Mouse (Mus musculus) MEL (cell line): Measurements from ENCODE around the gene Ncoa6. TPM values are rescaled to one million over a fixed set of nuclear protein-coding genes. Genes with fewer than 3 reads are reported as not detected.
A peak's percentile ranks its signal among the peaks of the same experiment; 100 is the strongest.

Experiments
- DNase-seq: peaks from one replicate; pipeline ENCODE4 v3.0.0; 2011; ENCODE audit warnings: low read depth, low spot score
- H3K27ac ChIP-seq: 2 replicates; pipeline ENCODE4 v1.5.1; 2012; ENCODE audit warnings: low read depth, mild to moderate bottlenecking, control low read depth, low read length, moderate library complexity; ENCODE audit not compliant: control insufficient read depth
- H3K27me3 ChIP-seq, 2 experiments: fragments of 150-350 bp in 1 of 2; sonication (generic) in 1 of 2; 2 replicates each; pipeline ENCODE4 v1.6.1; 2012; ENCODE audit warnings: low read length in 2 of 2, mild to moderate bottlenecking in 2 of 2, improper control_type of control experiment in 1 of 2, moderate library complexity in 1 of 2; ENCODE audit not compliant: insufficient read depth in 2 of 2, control insufficient read depth in 1 of 2
- H3K36me3 ChIP-seq, 2 experiments: 2 replicates each; pipeline ENCODE4 v1.6.1; 2012 to 2014; ENCODE audit warnings: low read length in 2 of 2, improper control_type of control experiment in 1 of 2, inconsistent platforms in 1 of 2, mild to moderate bottlenecking in 1 of 2; ENCODE audit not compliant: insufficient read depth in 2 of 2, control insufficient read depth in 1 of 2
- H3K4me1 ChIP-seq, 2 experiments: fragments of 150-350 bp in 1 of 2; sonication (generic) in 1 of 2; 2 replicates each; pipeline ENCODE4 v1.6.1; 2012; ENCODE audit warnings: low read length in 2 of 2, improper control_type of control experiment in 1 of 2, mild to moderate bottlenecking in 1 of 2; ENCODE audit not compliant: insufficient read depth in 2 of 2, control insufficient read depth in 1 of 2
- H3K4me3 ChIP-seq, 2 experiments: fragments of 150-350 bp in 1 of 2; sonication (generic) in 1 of 2; 2 replicates each; pipeline ENCODE4 v1.5.1; 2012; ENCODE audit warnings: low read depth in 2 of 2, low read length in 2 of 2, mild to moderate bottlenecking in 2 of 2, moderate library complexity in 2 of 2, control low read depth in 1 of 2, improper control_type of control experiment in 1 of 2; ENCODE audit not compliant: control insufficient read depth in 1 of 2, insufficient read depth in 1 of 2
- H3K79me2 ChIP-seq: 2 replicates; pipeline ENCODE4 v1.6.1; 2012; ENCODE audit warnings: mild to moderate bottlenecking, low read length, moderate library complexity; ENCODE audit not compliant: control insufficient read depth, poor library complexity, insufficient read depth
- H3K9ac ChIP-seq: 2 replicates; pipeline ENCODE4 v1.6.1; 2012; ENCODE audit warnings: low read depth, mild to moderate bottlenecking, control low read depth, low read length, moderate library complexity; ENCODE audit not compliant: control insufficient read depth, poor library complexity, severe bottlenecking
- H3K9me3 ChIP-seq: fragments of 150-350 bp; sonication (generic); replicated peaks from 2 replicates; pipeline ENCODE4 v1.6.1; 2012; ENCODE audit warnings: mild to moderate bottlenecking, low read length, improper control_type of control experiment, moderate library complexity; ENCODE audit not compliant: insufficient read depth
- CHD1 ChIP-seq: IDR thresholded peaks from 2 replicates; pipeline ENCODE4 v1.6.1; 2012; ENCODE audit warnings: low read depth, mild to moderate bottlenecking, inconsistent platforms, low read length, improper control_type of control experiment
- CTCF ChIP-seq, 3 experiments: IDR thresholded peaks in 2 of 3; conservative IDR thresholded peaks in 1 of 3; 2 replicates each; pipeline ENCODE4 v1.5.1; 2011 to 2012; ENCODE audit warnings: low read length in 3 of 3, low read depth in 2 of 3, mild to moderate bottlenecking in 2 of 3, improper control_type of control experiment in 1 of 3, inconsistent platforms in 1 of 3, mixed read lengths in 1 of 3, moderate library complexity in 1 of 3; ENCODE audit not compliant: control insufficient read depth in 1 of 3, insufficient read depth in 1 of 3, poor library complexity in 1 of 3, severe bottlenecking in 1 of 3
- E2F4 ChIP-seq: IDR thresholded peaks from 2 replicates; pipeline ENCODE4 v1.6.1; 2011; ENCODE audit warnings: low read depth, low read length, improper control_type of control experiment, borderline replicate concordance
- ELF1 ChIP-seq: IDR thresholded peaks from 2 replicates; pipeline ENCODE4 v1.6.1; 2014; ENCODE audit warnings: low read depth, mild to moderate bottlenecking, inconsistent platforms, low read length, improper control_type of control experiment, moderate library complexity
- ETS1 ChIP-seq: IDR thresholded peaks from 2 replicates; pipeline ENCODE4 v1.6.1; 2012; ENCODE audit warnings: low read depth, mild to moderate bottlenecking, inconsistent platforms, low read length, improper control_type of control experiment, moderate library complexity
- GATA1 ChIP-seq: IDR thresholded peaks from 2 replicates; pipeline ENCODE4 v1.6.1; 2011; ENCODE audit warnings: low read depth, low read length, improper control_type of control experiment
- HCFC1 ChIP-seq: IDR thresholded peaks from 2 replicates; pipeline ENCODE4 v1.6.1; 2012; ENCODE audit warnings: low read depth, mild to moderate bottlenecking, inconsistent platforms, low read length, improper control_type of control experiment, moderate library complexity
- KAT2A ChIP-seq: conservative IDR thresholded peaks from 2 replicates; pipeline ENCODE4 v1.6.1; 2012; ENCODE audit warnings: low read depth, low read length, improper control_type of control experiment, inconsistent platforms
- MAX ChIP-seq: IDR thresholded peaks from 2 replicates; pipeline ENCODE4 v1.6.1; 2011; ENCODE audit warnings: low read length, improper control_type of control experiment
- MXI1 ChIP-seq: IDR thresholded peaks from 2 replicates; pipeline ENCODE4 v1.6.1; 2011; ENCODE audit warnings: mild to moderate bottlenecking, low read depth, low read length, improper control_type of control experiment
- MYC ChIP-seq: IDR thresholded peaks from 2 replicates; pipeline ENCODE4 v1.6.1; 2011; ENCODE audit warnings: low read depth, mild to moderate bottlenecking, low read length, improper control_type of control experiment, moderate library complexity
- NELFE ChIP-seq: IDR thresholded peaks from 2 replicates; pipeline ENCODE4 v1.6.1; 2011; ENCODE audit warnings: low read depth, low read length, improper control_type of control experiment
- NRF1 ChIP-seq: IDR thresholded peaks from 2 replicates; pipeline ENCODE4 v1.6.1; 2014; ENCODE audit warnings: low read depth, mild to moderate bottlenecking, inconsistent platforms, low read length, improper control_type of control experiment, moderate library complexity; ENCODE audit not compliant: poor library complexity, insufficient read depth, severe bottlenecking
- POLR2A ChIP-seq, 2 experiments: IDR thresholded peaks; 2 replicates each; pipeline ENCODE4 v1.6.1; 2011 to 2012; ENCODE audit warnings: low read length in 2 of 2, mild to moderate bottlenecking in 2 of 2, control low read depth in 1 of 2, improper control_type of control experiment in 1 of 2, low read depth in 1 of 2, moderate library complexity in 1 of 2; ENCODE audit not compliant: control insufficient read depth in 1 of 2, insufficient read depth in 1 of 2, poor library complexity in 1 of 2
- POLR2AphosphoS2 ChIP-seq: IDR thresholded peaks from 2 replicates; pipeline ENCODE4 v1.6.1; 2011; ENCODE audit warnings: low read length, improper control_type of control experiment
- SIN3A ChIP-seq: IDR thresholded peaks from 2 replicates; pipeline ENCODE4 v1.6.1; 2012; ENCODE audit warnings: low read length, improper control_type of control experiment, inconsistent platforms
- TBP ChIP-seq: IDR thresholded peaks from 2 replicates; pipeline ENCODE4 v1.8.0; 2011; ENCODE audit warnings: low read depth, low read length, improper control_type of control experiment
- TCF12 ChIP-seq: IDR thresholded peaks from 2 replicates; pipeline ENCODE4 v1.6.1; 2014; ENCODE audit warnings: low read depth, mild to moderate bottlenecking, inconsistent platforms, low read length, improper control_type of control experiment, moderate library complexity
- USF2 ChIP-seq, 2 experiments: IDR thresholded peaks; 2 replicates each; pipeline ENCODE4 v1.6.1; 2011 to 2012; ENCODE audit warnings: improper control_type of control experiment in 2 of 2, low read length in 2 of 2, borderline replicate concordance in 1 of 2, inconsistent platforms in 1 of 2, low read depth in 1 of 2, mild to moderate bottlenecking in 1 of 2; ENCODE audit not compliant: insufficient read depth in 1 of 2
- ZKSCAN1 ChIP-seq: IDR thresholded peaks from 2 replicates; pipeline ENCODE4 v1.6.1; 2012; ENCODE audit warnings: low read depth, mild to moderate bottlenecking, inconsistent platforms, low read length, improper control_type of control experiment, moderate library complexity
- ZMIZ1 ChIP-seq: IDR thresholded peaks from 2 replicates; pipeline ENCODE4 v1.6.1; 2012; ENCODE audit warnings: low read depth, mild to moderate bottlenecking, inconsistent platforms, low read length, improper control_type of control experiment, moderate library complexity
- ZNF384 ChIP-seq: IDR thresholded peaks from 2 replicates; pipeline ENCODE4 v1.6.1; 2012; ENCODE audit warnings: low read depth, mild to moderate bottlenecking, inconsistent platforms, low read length, improper control_type of control experiment
- polyA plus RNA-seq, 2 experiments: library from polyadenylated mRNA; stranded (reverse) in 1 of 2; unstranded in 1 of 2; fragments of >175 nt in 1 of 2; fragments of >200 nt in 1 of 2; gene quantifications; 2 replicates each; pipeline versions ENCODE4 v1.2.1 to v1.2.4; 2012; ENCODE audit warnings: low replicate concordance in 2 of 2, low read depth in 1 of 2; ENCODE audit not compliant: insufficient read length in 2 of 2, insufficient read depth in 1 of 2, missing spikeins in 1 of 2
- total RNA-seq: library from RNA; depleted of rRNA; stranded (reverse); fragments of 300-350 nt; gene quantifications from 2 replicates; pipeline ENCODE4 v1.2.3, GENCODE M21; 2012

Gene Ncoa6
- total and polyA plus RNA-seq, 3 experiments: 4.0 to 29.7 TPM; not detected in 1

DNA sequence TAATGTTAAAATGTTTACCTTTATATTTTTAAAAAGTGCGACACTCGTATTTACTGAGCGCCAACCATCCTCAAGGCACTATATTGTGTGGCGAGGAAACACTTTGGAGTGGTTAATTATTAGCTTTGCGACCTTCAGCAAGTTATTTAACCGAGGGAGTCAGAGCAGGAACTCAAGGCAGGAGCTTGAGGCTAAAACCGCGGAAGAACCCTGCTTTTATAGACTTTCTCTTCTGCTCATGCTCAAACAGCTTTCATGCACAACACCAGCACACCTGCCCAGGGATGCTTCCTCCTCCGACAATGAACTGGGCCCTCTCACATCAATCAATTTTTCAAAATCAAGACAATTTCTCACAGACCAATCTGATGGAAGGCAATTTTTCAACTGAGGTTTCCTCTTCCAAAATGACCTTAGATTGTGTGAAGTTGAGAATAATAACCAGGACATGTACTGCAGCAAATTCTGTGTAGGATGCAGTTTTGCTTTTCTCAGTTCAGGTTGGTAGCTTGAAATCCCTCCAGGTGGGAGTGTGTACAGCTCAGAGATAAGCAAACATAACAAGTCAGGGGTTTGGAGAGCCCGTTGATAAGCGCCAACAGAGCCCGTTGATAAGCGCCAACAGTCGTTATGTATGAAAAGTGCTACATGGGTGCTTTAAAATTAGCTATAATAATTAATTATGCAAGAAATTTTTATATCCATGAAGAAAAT, 115.9 kb downstream of the Ncoa6 start (continued):
- peak; percentile 9; the same call in 1 of the 2 replicates for TF ChIP-seq TBP

DNA sequence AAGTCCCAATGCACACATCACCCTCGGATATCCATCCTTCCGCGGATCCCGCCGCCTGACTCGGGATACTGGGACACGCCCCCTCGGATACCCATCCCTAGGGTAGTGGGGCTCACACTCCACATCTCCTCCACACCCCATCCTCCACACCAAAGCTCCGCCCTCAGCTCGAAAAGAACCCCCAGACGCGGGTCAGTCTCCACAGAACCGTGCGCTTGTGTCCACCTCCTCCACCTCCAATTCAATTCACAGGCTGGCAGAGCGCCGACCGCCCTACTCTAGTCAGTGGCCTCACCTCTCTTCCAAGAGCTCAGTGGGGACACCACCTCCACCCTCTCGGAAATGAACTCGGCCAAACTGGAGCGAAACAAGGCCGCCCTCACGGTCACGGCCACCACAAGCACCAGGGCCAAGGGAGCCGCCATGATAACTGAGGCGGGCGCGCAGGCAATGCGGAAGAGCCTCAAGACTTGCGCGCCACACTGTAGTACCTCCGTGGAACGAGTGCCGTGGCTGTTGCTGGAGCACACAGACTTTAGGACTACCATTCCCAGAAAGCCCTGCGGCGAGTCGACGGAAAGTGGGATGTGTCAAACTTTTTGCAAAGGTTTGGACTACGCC, 116.6 kb downstream of the Ncoa6 start, which contains the start of gene Pigu:
Gene Pigu (minus strand): TSS at position 460 of the 621 bp plus-strand sequence.
- DNase-seq: peak; percentile 98
- no peaks in the 10 kb centered on the region for H3K27me3 ChIP-seq
- peak within 1 kb of the TSS; percentile 87 to 92 for H3K4me3 ChIP-seq
- H3K9ac ChIP-seq: peak within 1 kb of the TSS; percentile 90
- no peaks in the 10 kb centered on the region for H3K9me3 ChIP-seq
- H3K36me3 ChIP-seq: peaks cover 0 to 14% of the 10 kb centered on the region in 2 experiments; a peak in 2 of 4 replicates
- H3K79me2 ChIP-seq: peaks cover 19% of the 10 kb centered on the region
- TF ChIP-seq TCF12 (peak; percentile 17; the same call in 1 of the 2 replicates), CHD1 (no peak; the same call in 1 of the 2 replicates), HCFC1 (peak; percentile 100), CTCF (IDR thresholded peaks at IDR 0.05 in 2 of 3, conservative IDR thresholded peaks at IDR 0.05 in 1 of 3; ENCODE audit: control insufficient read depth in 1 of 3, insufficient read depth in 1 of 3, low read depth in 2 of 3, low read length in 3 of 3, poor library complexity in 1 of 3, severe bottlenecking in 1 of 3) (0 out of 6 replicates have a peak, but pooled peaks of 1 of the 3 experiments have one; percentile 1), GATA1 (no peak), ZKSCAN1 (no peak), MAX (no peak; the same call in 1 of the 2 replicates), SIN3A (peak; percentile 98), E2F4 (0 out of 2 replicates have a peak, but pooled peaks have one; percentile 33), KAT2A (peak; percentile 97), NRF1 (peak; percentile 71), ZNF384 (no peak), NELFE (peak; percentile 73), POLR2AphosphoS2 (0 out of 2 replicates have a peak, but pooled peaks have one; percentile 53), POLR2A (IDR thresholded peaks at IDR 0.05; ENCODE audit: control insufficient read depth in 1 of 2, insufficient read depth in 1 of 2, low read depth in 1 of 2, low read length in 2 of 2, poor library complexity in 1 of 2) (peak; percentile 84), USF2 (IDR thresholded peaks at IDR 0.05; ENCODE audit: borderline replicate concordance in 1 of 2, insufficient read depth in 1 of 2, low read depth in 1 of 2, low read length in 2 of 2) (no peak), ETS1 (0 out of 2 replicates have a peak, but pooled peaks have one; percentile 26), ZMIZ1 (no peak), ELF1 (peak; percentile 98), TBP (peak; percentile 35; the same call in 1 of the 2 replicates), MYC (peak; percentile 77; the same call in 1 of the 2 replicates), MXI1 (peak; percentile 95)
- H3K4me1 ChIP-seq: peaks cover 6% of the 10 kb centered on the region in 2 experiments
- H3K27ac ChIP-seq: peak within 1 kb of the TSS; percentile 68
